Mouse (Mus musculus): Measurements from ENCODE around the gene Gid4. TPM values are rescaled to one million over a fixed set of nuclear protein-coding genes. Genes with fewer than 3 reads are reported as not detected.

Gene Gid4
- total and polyA plus RNA-seq, 2 experiments from 2014 or later, result 11.8 to 20.6 TPM

GRCm38 (mm10) chr11:60374481-60374880 is 42.5 kb upstream of the Gid4 start:
- H3K4me1 ChIP-seq (ENCODE audit: control insufficient read depth, insufficient read depth), result no peaks in the 10 kb centered on the region
- H3K9me3 ChIP-seq (replicated peaks; ENCODE audit: control insufficient read depth, low read length), result no peaks in the 10 kb centered on the region
- no peak overlapping the region for H3K27ac ChIP-seq (ENCODE audit: low read depth)
- no peaks in the 10 kb centered on the region for H3K27me3 ChIP-seq (ENCODE audit: control insufficient read depth, insufficient read depth, low read length)
- no peak overlapping the region for H3K9ac ChIP-seq (replicated peaks; ENCODE audit: low read depth, low read length)
- no peaks in the 10 kb centered on the region for H3K36me3 ChIP-seq (replicated peaks; ENCODE audit: control insufficient read depth, insufficient read depth, low read length)
- TF ChIP-seq EP300 (IDR thresholded peaks at IDR 0.05; ENCODE audit: low read depth) (no peak), CTCF (IDR thresholded peaks at IDR 0.05; ENCODE audit: low read depth) (no peak)
- ATAC-seq (ENCODE audit: insufficient read depth, low read depth) (no peak), DNase-seq (ENCODE audit: low spot score) (no peak)
- WGBS, result 74% methylated on average over 6 of the region's 6 CpGs
- H3K4me3 ChIP-seq (ENCODE audit: low read depth, low read length), result no peak overlapping the region
- H3K4me2 ChIP-seq (ENCODE audit: low read depth, low read length), result no peak overlapping the region

GRCm38 (mm10) chr11:60383518-60383917 is 33.4 kb upstream of the Gid4 start:
- TF ChIP-seq EP300 (IDR thresholded peaks at IDR 0.05; ENCODE audit: low read depth) (no peak), CTCF (IDR thresholded peaks at IDR 0.05; ENCODE audit: low read depth) (no peak)
- no peaks in the 10 kb centered on the region for H3K36me3 ChIP-seq (replicated peaks; ENCODE audit: control insufficient read depth, insufficient read depth, low read length)
- no peaks in the 10 kb centered on the region for H3K4me1 ChIP-seq (ENCODE audit: control insufficient read depth, insufficient read depth)
- 88% methylated on average over 6 of the region's 6 CpGs for WGBS
- DNase-seq (ENCODE audit: low spot score) (no peak), ATAC-seq (ENCODE audit: insufficient read depth, low read depth) (no peak)
- H3K9me3 ChIP-seq (replicated peaks; ENCODE audit: control insufficient read depth, low read length), result no peaks in the 10 kb centered on the region
- H3K4me2 ChIP-seq (ENCODE audit: low read depth, low read length), result no peak overlapping the region
- no peak overlapping the region for H3K4me3 ChIP-seq (ENCODE audit: low read depth, low read length)
- H3K27ac ChIP-seq (ENCODE audit: low read depth), result no peak overlapping the region
- H3K27me3 ChIP-seq (ENCODE audit: control insufficient read depth, insufficient read depth, low read length), result no peaks in the 10 kb centered on the region
- no peak overlapping the region for H3K9ac ChIP-seq (replicated peaks; ENCODE audit: low read depth, low read length)

GRCm38 (mm10) chr11:60384762-60385421 is 32.1 kb upstream of the Gid4 start:
- H3K27me3 ChIP-seq (ENCODE audit: control insufficient read depth, insufficient read depth, low read length), result no peaks in the 10 kb centered on the region
- H3K4me1 ChIP-seq (ENCODE audit: control insufficient read depth, insufficient read depth), result no peaks in the 10 kb centered on the region
- DNase-seq (ENCODE audit: low spot score) (no peak), ATAC-seq (ENCODE audit: insufficient read depth, low read depth) (no peak)
- no peaks in the 10 kb centered on the region for H3K9me3 ChIP-seq (replicated peaks; ENCODE audit: control insufficient read depth, low read length)
- no peak overlapping the region for H3K27ac ChIP-seq (ENCODE audit: low read depth)
- no peak overlapping the region for H3K4me3 ChIP-seq (ENCODE audit: low read depth, low read length)
- no peaks in the 10 kb centered on the region for H3K36me3 ChIP-seq (replicated peaks; ENCODE audit: control insufficient read depth, insufficient read depth, low read length)
- TF ChIP-seq CTCF (IDR thresholded peaks at IDR 0.05; ENCODE audit: low read depth) (no peak), EP300 (IDR thresholded peaks at IDR 0.05; ENCODE audit: low read depth) (no peak)
- WGBS, result 13% methylated on average over 16 of the region's 16 CpGs
- no peak overlapping the region for H3K4me2 ChIP-seq (ENCODE audit: low read depth, low read length)
- H3K9ac ChIP-seq (replicated peaks; ENCODE audit: low read depth, low read length), result no peak overlapping the region

- no peak overlapping the region for H3K27ac ChIP-seq (ENCODE audit: low read depth)
- no peaks in the 10 kb centered on the region for H3K4me1 ChIP-seq (ENCODE audit: control insufficient read depth, insufficient read depth)
- no peaks in the 10 kb centered on the region for H3K27me3 ChIP-seq (ENCODE audit: control insufficient read depth, insufficient read depth, low read length)
- H3K9me3 ChIP-seq (replicated peaks; ENCODE audit: control insufficient read depth, low read length), result no peaks in the 10 kb centered on the region
- DNase-seq (ENCODE audit: low spot score) (no peak), ATAC-seq (ENCODE audit: insufficient read depth, low read depth) (no peak)
- TF ChIP-seq EP300 (IDR thresholded peaks at IDR 0.05; ENCODE audit: low read depth), result no peak
- no peak for TF ChIP-seq CTCF (IDR thresholded peaks at IDR 0.05; ENCODE audit: low read depth)
- WGBS, result 62% methylated on average over 4 of the region's 5 CpGs
- no peaks in the 10 kb centered on the region for H3K36me3 ChIP-seq (replicated peaks; ENCODE audit: control insufficient read depth, insufficient read depth, low read length)
- H3K9ac ChIP-seq (replicated peaks; ENCODE audit: low read depth, low read length), result no peak overlapping the region
- no peak overlapping the region for H3K4me3 ChIP-seq (ENCODE audit: low read depth, low read length)
- no peak overlapping the region for H3K4me2 ChIP-seq (ENCODE audit: low read depth, low read length)
Observed at GRCm38 (mm10) chr11:60385946-60386345, 31.0 kb upstream of the Gid4 start.

- Histone ChIP-seq H3K4me2 (ENCODE audit: low read depth, low read length) (no peak overlapping the region), H3K36me3 (replicated peaks; ENCODE audit: control insufficient read depth, insufficient read depth, low read length) (no peaks in the 10 kb centered on the region), H3K27me3 (ENCODE audit: control insufficient read depth, insufficient read depth, low read length) (no peaks in the 10 kb centered on the region), H3K9me3 (replicated peaks; ENCODE audit: control insufficient read depth, low read length) (no peaks in the 10 kb centered on the region), H3K9ac (replicated peaks; ENCODE audit: low read depth, low read length) (no peak overlapping the region), H3K27ac (ENCODE audit: low read depth) (no peak overlapping the region), H3K4me1 (ENCODE audit: control insufficient read depth, insufficient read depth) (no peaks in the 10 kb centered on the region), H3K4me3 (ENCODE audit: low read depth, low read length) (no peak overlapping the region)
- no peak for ATAC-seq (ENCODE audit: insufficient read depth, low read depth)
- DNase-seq (ENCODE audit: low spot score), result no peak
- TF ChIP-seq EP300 (IDR thresholded peaks at IDR 0.05; ENCODE audit: low read depth) (no peak), CTCF (IDR thresholded peaks at IDR 0.05; ENCODE audit: low read depth) (no peak)
- 85% methylated on average over 2 of the region's 2 CpGs for WGBS
Observed at GRCm38 (mm10) chr11:60387944-60388343, 29.0 kb upstream of the Gid4 start.

GRCm38 (mm10) chr11:60391346-60391745 is 25.6 kb upstream of the Gid4 start:
- DNase-seq (ENCODE audit: low spot score), result no peak
- Histone ChIP-seq H3K9me3 (replicated peaks; ENCODE audit: control insufficient read depth, low read length) (no peaks in the 10 kb centered on the region), H3K27me3 (ENCODE audit: control insufficient read depth, insufficient read depth, low read length) (no peaks in the 10 kb centered on the region), H3K9ac (replicated peaks; ENCODE audit: low read depth, low read length) (no peak overlapping the region), H3K4me2 (ENCODE audit: low read depth, low read length) (no peak overlapping the region), H3K36me3 (replicated peaks; ENCODE audit: control insufficient read depth, insufficient read depth, low read length) (no peaks in the 10 kb centered on the region), H3K4me1 (ENCODE audit: control insufficient read depth, insufficient read depth) (no peaks in the 10 kb centered on the region), H3K27ac (ENCODE audit: low read depth) (no peak overlapping the region), H3K4me3 (ENCODE audit: low read depth, low read length) (no peak overlapping the region)
- TF ChIP-seq CTCF (IDR thresholded peaks at IDR 0.05; ENCODE audit: low read depth), result no peak
- no peak for TF ChIP-seq EP300 (IDR thresholded peaks at IDR 0.05; ENCODE audit: low read depth)
- WGBS, result 80% methylated on average over 6 of the region's 6 CpGs
- ATAC-seq (ENCODE audit: insufficient read depth, low read depth), result no peak

Measured in heart, postnatal 0 days (tissue).